Mouse (Mus musculus) kidney, adult 8-10 months (tissue): ENCODE measurements around the gene Filip1l.

Source experiments
- DNase-seq, 2 experiments: peaks; one replicate each; pipeline ENCODE4 v3.0.0; 2022

Gene Filip1l

GRCm38 (mm10) chr16:57484043-57484795 is 131.3 kb downstream of the Filip1l start:
- DNase-seq = no peak

GRCm38 (mm10) chr16:57485265-57485664 is 132.4 kb downstream of the Filip1l start:
- peak in 1 of 2 experiments; percentile 8 for DNase-seq

DNA sequence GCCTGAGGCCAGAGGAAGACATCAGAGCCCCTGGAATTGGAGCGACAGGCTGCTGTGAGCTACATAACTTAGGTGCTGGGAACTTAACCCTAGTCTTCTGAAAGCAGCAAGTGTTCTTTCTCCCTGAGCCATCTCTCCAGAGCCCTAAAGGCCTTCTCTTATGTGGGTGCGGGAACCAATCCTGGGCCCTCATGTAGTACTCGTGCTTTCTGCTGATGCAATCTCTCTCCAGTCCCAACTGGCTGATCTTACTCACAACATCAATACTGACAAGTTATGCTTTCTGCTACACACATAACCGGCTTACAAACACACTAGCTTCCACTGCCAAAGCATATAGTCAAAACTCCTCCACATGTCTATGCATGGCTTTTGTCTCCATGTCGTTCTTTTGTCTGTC is 133.4 kb downstream of the Filip1l start:
- DNase-seq = no peak

DNA sequence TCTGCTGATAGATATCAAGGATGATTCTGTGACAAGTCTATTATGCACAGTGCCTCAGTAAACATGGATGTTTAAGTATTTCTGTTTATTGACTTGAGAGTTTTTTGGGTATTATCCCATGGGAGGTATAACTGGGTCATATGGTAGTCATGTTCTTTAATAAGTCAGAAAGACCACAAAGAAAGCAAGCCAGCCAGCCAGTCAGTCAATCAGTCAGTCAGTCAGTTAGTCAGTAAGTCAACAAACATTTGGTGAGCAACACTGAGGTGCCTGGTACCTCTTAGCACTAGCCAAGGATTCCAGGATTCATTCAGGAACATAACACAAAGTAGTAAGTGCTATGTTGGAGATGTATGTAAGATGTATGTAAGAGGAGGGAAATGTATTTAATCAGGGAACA is 135.8 kb downstream of the Filip1l start:
- DNase-seq = no peak

GRCm38 (mm10) chr16:57490691-57491090 is 137.8 kb downstream of the Filip1l start:
- no peak for DNase-seq

DNA sequence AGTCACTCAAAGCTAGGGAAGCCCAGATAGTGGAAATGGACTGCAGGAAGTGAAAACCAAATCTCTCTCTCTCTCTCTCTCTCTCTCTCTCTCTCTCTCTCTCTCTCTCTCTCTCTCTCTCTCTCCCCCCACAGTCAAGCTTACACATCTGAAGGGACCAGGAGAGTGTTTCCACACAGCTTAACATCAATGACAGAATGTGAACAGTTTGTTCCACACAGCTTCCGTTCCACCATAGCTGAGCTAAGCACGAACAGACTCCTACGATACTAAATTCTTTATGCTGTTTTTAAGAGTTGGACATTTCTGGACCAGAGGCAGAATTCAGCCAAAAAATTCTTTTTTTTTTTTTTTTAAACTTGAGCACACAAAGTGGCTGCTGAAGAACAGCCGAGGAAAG is 139.0 kb downstream of the Filip1l start:
- DNase-seq = no peak

- no peak for DNase-seq
Measured at GRCm38 (mm10) chr16:57495476-57496203, 142.7 kb downstream of the Filip1l start.

DNA sequence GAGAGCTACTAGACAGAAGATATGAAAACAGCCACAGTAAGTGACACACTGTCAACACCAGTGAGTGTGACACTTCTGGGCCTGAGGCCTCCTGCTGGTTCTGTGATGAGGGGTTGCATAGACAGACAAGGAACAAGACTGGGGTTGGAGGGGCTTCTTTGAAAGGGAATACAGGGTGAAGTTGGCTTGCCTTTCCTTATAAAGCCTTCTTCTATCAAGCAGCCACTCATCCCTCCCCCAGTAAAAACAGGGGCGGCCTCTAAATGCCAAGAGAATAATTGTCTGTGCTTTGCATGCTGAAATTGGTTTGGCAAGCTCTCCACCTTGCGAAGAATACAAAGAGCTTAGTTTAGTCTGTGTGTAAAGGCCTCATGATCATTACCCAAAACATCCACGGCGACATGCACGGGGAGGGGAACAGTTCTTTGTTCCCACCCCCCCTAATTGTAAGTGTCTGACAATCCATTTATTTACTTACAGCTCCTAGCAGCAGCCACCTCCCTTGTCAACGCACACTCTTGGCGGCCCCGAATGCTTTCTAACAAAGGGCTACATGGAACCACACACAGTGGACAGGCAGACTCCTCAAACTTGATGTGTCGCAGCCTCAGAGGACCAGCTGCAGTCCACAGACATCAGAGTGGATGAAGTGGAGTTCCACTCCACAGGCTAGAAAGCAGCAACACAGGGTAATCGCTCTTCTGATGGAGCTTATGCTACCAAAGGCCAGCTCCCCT is 143.7 kb downstream of the Filip1l start:
- no peak for DNase-seq

- DNase-seq = no peak
Measured at GRCm38 (mm10) chr16:57500851-57501250, 148.0 kb downstream of the Filip1l start.

DNA sequence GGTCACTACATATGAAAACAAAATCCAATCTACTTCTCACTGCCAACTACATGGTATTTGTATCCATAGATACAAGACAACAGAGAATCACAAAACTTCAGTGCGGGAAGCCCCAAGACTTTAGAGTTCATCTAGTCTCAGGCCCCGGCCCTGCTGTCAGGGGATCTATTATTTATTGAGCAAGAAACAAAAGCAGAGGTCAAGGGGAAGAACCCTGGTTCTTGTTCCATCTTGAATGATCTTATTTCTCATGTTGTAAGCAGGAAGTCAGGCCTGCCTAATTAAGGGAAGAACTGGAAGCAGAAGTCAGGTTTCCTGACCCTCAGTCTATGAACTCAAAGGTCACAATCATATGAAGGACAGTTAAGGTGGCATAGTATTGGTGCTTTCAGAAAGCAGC is 149.3 kb downstream of the Filip1l start:
- peak in 1 of 2 experiments; percentile 11 for DNase-seq

DNA sequence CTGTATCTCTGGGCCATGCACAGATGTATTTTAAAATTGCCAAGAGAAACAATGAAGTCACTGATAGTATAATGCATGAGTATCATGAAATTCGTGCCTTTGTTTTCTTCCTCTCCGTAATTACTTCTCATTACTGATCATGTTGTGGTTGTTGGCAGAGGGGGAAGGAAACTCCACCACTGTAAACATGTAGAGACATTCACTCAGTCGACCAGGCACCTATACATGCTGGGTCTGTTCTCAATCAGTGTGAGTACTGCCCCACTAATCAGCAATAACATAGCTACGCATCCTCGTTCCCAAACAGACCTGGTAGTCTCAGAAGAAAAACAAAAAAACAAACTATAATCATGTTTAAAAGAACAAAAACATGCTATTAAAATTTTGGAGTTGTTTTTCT is 149.9 kb downstream of the Filip1l start:
- DNase-seq = no peak

DNA sequence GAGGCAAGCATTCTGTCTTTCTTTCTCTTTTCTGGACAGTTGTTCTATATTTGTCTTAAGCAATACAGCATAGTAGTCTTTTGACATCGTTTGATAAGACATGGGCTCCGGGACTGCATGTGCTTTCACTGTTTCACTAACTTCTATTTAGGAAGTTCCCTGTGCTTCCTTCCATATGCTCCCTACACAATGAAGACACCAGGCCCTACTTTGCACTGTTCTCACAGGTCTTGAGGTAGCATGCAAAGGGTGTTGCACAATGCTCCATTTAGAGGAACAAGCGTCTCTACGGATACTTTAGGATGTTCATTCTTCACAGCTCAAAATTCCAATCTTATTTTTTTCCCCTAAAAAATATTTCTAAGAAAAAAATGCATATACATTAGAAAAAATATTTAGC is 151.8 kb downstream of the Filip1l start:
- DNase-seq = no peak

- no peak for DNase-seq
Measured at GRCm38 (mm10) chr16:57506133-57506532, 153.2 kb downstream of the Filip1l start.

DNA sequence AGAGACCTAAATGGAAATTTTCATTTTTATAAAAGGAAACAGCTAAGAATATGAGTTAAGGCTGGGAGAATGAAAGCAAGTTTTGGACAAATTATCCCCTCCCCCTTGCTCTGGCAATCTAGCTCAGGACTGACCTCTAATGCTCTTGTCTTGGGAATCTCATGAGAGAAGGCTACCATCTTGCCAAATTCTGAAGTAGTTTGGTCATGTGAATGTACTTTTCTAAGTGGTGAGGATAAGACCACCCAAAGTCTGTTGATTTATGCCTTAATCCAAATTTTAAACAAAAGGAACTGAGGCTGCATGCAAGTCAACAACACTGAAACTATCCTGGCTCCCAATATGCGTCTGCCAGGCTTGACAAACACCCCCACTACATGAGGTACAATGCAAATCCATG is 155.5 kb downstream of the Filip1l start:
- no peak for DNase-seq

DNA sequence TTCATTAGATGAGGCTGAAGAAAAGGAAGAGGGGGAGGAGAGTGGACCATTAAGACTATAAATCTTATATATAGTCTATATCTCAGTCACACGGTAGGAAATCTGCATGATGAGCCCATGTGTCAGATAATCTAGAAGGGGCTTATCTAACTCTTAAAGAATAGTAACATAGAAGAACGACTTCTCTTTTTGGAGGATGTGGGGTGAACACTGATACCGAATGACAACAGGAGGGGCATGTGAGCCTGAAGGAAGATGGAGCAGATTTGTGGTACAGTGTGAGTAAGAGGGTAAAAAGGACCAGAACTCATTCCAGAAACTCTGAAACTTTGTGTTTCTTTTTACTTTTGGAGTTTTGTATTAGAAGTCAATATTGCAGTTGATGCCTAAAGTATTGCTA is 156.2 kb downstream of the Filip1l start:
- no peak for DNase-seq

- no peak for DNase-seq
Measured at GRCm38 (mm10) chr16:57513562-57513961, 160.7 kb downstream of the Filip1l start.

DNA sequence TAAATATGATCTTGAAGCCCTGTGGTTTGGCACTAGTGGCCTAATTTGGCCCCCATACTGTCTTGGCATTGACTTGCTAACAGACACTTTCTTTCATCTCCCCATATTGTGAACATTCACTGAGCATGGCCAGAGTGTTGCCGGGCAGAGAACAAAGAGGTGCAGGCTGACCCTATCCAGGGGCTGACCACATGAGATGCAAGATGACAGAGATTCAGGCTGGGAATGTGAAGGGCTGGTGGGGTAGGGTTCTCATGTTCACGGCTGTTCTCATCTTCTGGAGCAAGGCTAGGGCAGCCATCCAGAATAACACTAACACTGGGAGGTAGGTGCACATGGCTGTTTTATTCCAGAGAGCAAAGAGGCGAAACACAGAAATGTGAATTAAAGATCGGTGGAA is 161.5 kb downstream of the Filip1l start:
- DNase-seq = no peak

- no peak for DNase-seq
Measured at GRCm38 (mm10) chr16:57515636-57516035, 162.7 kb downstream of the Filip1l start.

DNA sequence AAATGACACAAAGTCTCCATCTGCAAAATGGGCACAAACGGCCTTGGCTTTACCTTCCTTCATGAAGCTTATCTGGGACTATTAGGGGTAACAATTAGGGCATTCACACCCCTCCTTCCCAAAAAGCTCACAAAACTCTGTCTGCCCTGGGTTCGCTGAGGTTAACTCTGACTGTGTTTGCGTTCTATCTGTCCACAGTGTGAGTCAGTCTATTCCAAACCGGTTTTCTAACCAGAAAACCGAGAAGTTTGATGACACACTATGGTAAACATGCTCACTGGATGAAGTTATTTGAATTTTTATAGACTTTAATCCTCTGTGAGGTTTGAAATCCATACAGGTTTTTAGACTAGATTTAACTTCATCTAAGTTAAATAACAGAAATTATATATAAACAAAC is 172.2 kb downstream of the Filip1l start:
- DNase-seq = no peak

DNA sequence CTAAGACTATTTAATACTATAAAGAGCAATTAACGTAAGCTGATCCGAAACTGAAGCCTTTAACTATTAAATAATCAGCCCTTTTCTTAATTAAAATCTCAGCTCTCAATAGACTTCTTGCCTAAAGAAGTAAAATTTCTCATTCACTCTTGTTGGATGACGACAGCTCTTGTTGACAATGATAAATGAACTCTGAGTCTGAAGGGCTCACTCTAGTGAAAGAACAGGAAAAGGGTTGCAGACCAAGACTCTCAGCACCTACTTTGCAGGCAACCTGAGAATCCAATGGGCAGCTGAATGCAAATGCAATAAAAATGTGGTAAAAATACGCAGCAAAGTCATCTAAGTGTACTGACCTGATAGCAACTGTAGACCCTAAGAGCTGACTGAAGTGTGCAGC is 172.6 kb downstream of the Filip1l start:
- no peak for DNase-seq

GRCm38 (mm10) chr16:57526893-57527292 is 174.0 kb downstream of the Filip1l start:
- no peak for DNase-seq

GRCm38 (mm10) chr16:57528457-57528856 is 175.6 kb downstream of the Filip1l start:
- no peak for DNase-seq

DNA sequence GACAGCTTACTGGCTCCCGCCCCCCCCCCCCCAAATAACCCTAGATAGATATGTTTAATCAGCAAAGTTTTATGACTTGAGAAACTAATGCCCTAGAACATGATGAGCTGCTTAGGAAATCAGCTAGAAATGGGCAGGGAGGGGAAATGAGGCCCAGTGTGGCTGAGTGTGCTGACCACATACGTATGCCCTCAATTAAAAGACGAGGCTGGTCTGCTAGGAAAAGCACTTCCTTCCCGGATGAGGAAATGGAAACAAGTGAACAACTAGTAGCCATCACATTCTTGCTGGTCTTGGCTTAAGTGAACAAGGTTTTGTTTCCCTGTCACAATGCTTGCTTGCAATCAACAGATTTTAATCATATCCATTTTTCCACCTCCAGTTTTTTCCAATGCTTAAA is 177.7 kb downstream of the Filip1l start:
- DNase-seq = no peak

GRCm38 (mm10) chr16:57532081-57532493 is 179.2 kb downstream of the Filip1l start:
- no peak for DNase-seq
